Mouse (Mus musculus): ENCODE measurements around the gene C530008M17Rik.

DNA sequence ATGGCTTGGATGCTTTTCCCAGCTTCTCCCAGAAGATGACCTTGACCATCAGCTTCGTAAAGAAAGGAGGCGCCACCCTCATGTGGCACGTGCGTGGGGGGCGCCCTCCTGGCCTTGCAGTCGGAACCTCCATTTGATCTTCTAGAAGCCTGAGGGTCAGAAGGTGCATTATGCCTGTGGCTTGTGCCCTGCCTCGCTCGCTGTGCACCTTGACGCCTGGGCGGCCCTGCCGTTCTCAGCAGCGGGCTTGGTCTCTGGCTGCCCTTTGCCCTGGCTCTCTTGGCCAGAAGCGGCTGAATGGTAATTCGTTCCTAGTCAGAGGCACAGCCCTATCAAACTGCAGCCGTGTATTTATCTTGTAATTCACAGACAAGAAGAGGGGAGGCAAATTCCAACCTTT lies 165.8 kb downstream of the C530008M17Rik start:
- TF ChIP-seq CTCF (IDR thresholded peaks at IDR 0.05; ENCODE audit: low read depth, low read length): no peak
- TF ChIP-seq POLR2A (IDR thresholded peaks at IDR 0.05; ENCODE audit: borderline replicate concordance, low read depth, low read length): no peak

Measured in bone marrow macrophage, adult 2 months (primary cell).